Mouse (Mus musculus): ENCODE results near the gene Inpp5k.
"Not testable (repeated sequence)": the region's sequence is repeated elsewhere in the genome, so short reads cannot be mapped to it uniquely, and the experiment has no call there.

Inpp5k gene

GRCm38 (mm10) chr11:75630645-75631229 lies at the start of gene Inpp5k:
Gene Inpp5k, plus strand, starts transcription at chr11:75630988.
- peak; percentile 98 for DNase-seq

GRCm38 (mm10) chr11:75581495-75582149 lies 49.2 kb upstream of the Inpp5k start:
- no peak for DNase-seq

GRCm38 (mm10) chr11:75583521-75583920 lies 47.3 kb upstream of the Inpp5k start:
- DNase-seq, result no peak

- DNase-seq, result no peak
Measured at GRCm38 (mm10) chr11:75585061-75585460, 45.7 kb upstream of the Inpp5k start.

- no peak for DNase-seq
Measured at GRCm38 (mm10) chr11:75585978-75586377, 44.8 kb upstream of the Inpp5k start.

GRCm38 (mm10) chr11:75586963-75587362 lies 43.8 kb upstream of the Inpp5k start:
- DNase-seq, result no peak

- DNase-seq, result peak; percentile 94 to 96
Measured at GRCm38 (mm10) chr11:75587493-75588284, 43.1 kb upstream of the Inpp5k start, which contains the start of gene Pitpna. Gene Pitpna, plus strand, starts transcription at chr11:75588097.

- DNase-seq, result no peak
Measured at GRCm38 (mm10) chr11:75588285-75588941, 42.4 kb upstream of the Inpp5k start.

GRCm38 (mm10) chr11:75592612-75593011 lies 38.2 kb upstream of the Inpp5k start:
- no peak for DNase-seq

GRCm38 (mm10) chr11:75594431-75594830 lies 36.4 kb upstream of the Inpp5k start:
- DNase-seq, result no peak

- DNase-seq, result peak in 1 of 2 experiments; percentile 46
Measured at GRCm38 (mm10) chr11:75595404-75595803, 35.4 kb upstream of the Inpp5k start.

GRCm38 (mm10) chr11:75595816-75596215 lies 35.0 kb upstream of the Inpp5k start:
- DNase-seq, result peak in 1 of 2 experiments; percentile 18

GRCm38 (mm10) chr11:75596726-75597255 lies 34.0 kb upstream of the Inpp5k start:
- no peak for DNase-seq

- no peak for DNase-seq
Measured at GRCm38 (mm10) chr11:75598004-75598403, 32.8 kb upstream of the Inpp5k start.

- DNase-seq, result not testable (repeated sequence)
Measured at GRCm38 (mm10) chr11:75599802-75600201, 31.0 kb upstream of the Inpp5k start.

- DNase-seq, result no peak
Measured at GRCm38 (mm10) chr11:75604826-75605225, 26.0 kb upstream of the Inpp5k start.

GRCm38 (mm10) chr11:75605318-75605717 lies 25.5 kb upstream of the Inpp5k start:
- no peak for DNase-seq

GRCm38 (mm10) chr11:75608776-75609175 lies 22.0 kb upstream of the Inpp5k start:
- DNase-seq, result peak; percentile 58 to 67

GRCm38 (mm10) chr11:75610021-75610420 lies 20.8 kb upstream of the Inpp5k start:
- DNase-seq, result no peak

GRCm38 (mm10) chr11:75614769-75615168 lies 16.0 kb upstream of the Inpp5k start:
- no peak for DNase-seq

GRCm38 (mm10) chr11:75615556-75615955 lies 15.2 kb upstream of the Inpp5k start:
- DNase-seq, result no peak

GRCm38 (mm10) chr11:75619133-75619532 lies 11.7 kb upstream of the Inpp5k start:
- DNase-seq, result no peak

Data from kidney, adult 8-10 months (tissue).